Mouse (Mus musculus) lung, postnatal 0 days (tissue): ENCODE data around the gene Dgki. TPM values are rescaled to one million over a fixed set of nuclear protein-coding genes. Genes with fewer than 3 reads are reported as not detected.

Source experiments
- ATAC-seq: fragments of 200-750 bp; cut with Nextera tagmentation; 2 replicates; pipeline ENCODE4 v1.8.0; 2017; ENCODE audit warnings: moderate library complexity
- DNase-seq: peaks from one replicate; pipeline ENCODE4 v3.0.0-alpha.2; 2016; ENCODE audit warnings: low spot score
- H3K27ac ChIP-seq: fragments of 300-500 bp; sonication (generic); 2 replicates; pipeline ENCODE4 v1.5.1; 2014; ENCODE audit warnings: antibody characterized with exemption, mild to moderate bottlenecking, low read length, mixed read lengths
- H3K27me3 ChIP-seq: fragments of 300-500 bp; sonication (generic); replicated peaks from 2 replicates; pipeline ENCODE4 v1.6.1; 2014; ENCODE audit warnings: low read length, mixed read lengths; ENCODE audit not compliant: insufficient read depth
- H3K36me3 ChIP-seq: fragments of 300-500 bp; sonication (generic); 2 replicates; pipeline ENCODE4 v1.6.1; 2014; ENCODE audit warnings: low read length, mixed read lengths; ENCODE audit not compliant: insufficient read depth
- H3K4me1 ChIP-seq: fragments of 300-500 bp; sonication (generic); 2 replicates; pipeline ENCODE4 v1.6.1; 2014; ENCODE audit warnings: antibody characterized with exemption, low read depth, low read length, mixed read lengths; ENCODE audit not compliant: insufficient read depth
- H3K4me2 ChIP-seq: fragments of 300-500 bp; sonication (generic); replicated peaks from 2 replicates; pipeline ENCODE4 v1.6.1; 2014; ENCODE audit warnings: low read depth, mild to moderate bottlenecking, low read length, moderate library complexity, mixed read lengths
- H3K4me3 ChIP-seq: fragments of 300-500 bp; sonication (generic); 2 replicates; pipeline ENCODE4 v1.5.1; 2014; ENCODE audit warnings: low read depth, low read length
- H3K9ac ChIP-seq: fragments of 300-500 bp; sonication (generic); replicated peaks from 2 replicates; pipeline ENCODE4 v1.6.1; 2014; ENCODE audit warnings: low read depth, mild to moderate bottlenecking
- H3K9me3 ChIP-seq: fragments of 300-500 bp; sonication (generic); 2 replicates; pipeline ENCODE4 v1.6.1; 2016; ENCODE audit warnings: low read length, mixed read lengths
- CTCF ChIP-seq: IDR thresholded peaks from 2 replicates; pipeline ENCODE4 v1.5.1; 2016; ENCODE audit warnings: antibody characterized with exemption, mild to moderate bottlenecking
- EP300 ChIP-seq: IDR thresholded peaks from 2 replicates; pipeline ENCODE4 v1.6.1; 2016; ENCODE audit warnings: antibody characterized with exemption, mild to moderate bottlenecking, control low read depth
- WGBS: fragments of 180-500 bp; shearing (Covaris S2); extraction: QIAGEN DNeasy Blood & Tissue Kit; methylation state at CpG from one replicate; pipeline ENCODE4 v1.1.7; 2014; 5-methylcytosine and 5-hydroxymethylcytosine counted together
- polyA plus RNA-seq: library from polyadenylated mRNA; unstranded; fragments of >200 nt; fragmentation: Nextera tagmentation; extraction: Ambion mirVana; gene quantifications from 2 replicates; pipeline ENCODE4 v1.2.1, GENCODE M21; 2015

Gene Dgki
- polyA plus RNA-seq, 1 experiment from 2014 or later: 0.45 TPM

DNA sequence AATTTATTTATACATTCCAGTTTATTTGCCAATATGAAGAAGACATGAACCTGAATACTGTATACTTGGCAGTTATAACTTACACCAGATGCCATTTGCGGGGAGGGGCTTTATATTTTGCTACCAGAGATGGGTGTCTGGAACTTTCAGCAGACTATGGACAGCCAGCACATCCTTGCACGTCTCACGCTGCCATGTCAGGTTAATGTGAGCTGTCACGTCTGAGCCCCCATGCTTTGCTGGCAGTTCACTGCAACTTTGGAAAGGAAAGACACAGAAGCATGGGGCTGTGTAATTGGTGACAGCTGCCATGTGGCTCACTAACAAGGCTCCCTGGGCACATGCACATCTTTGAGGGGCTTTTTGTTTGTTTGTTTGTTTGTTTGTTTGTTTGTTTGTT lies 368.5 kb downstream of the Dgki start:
- WGBS: 61% methylated on average over 4 of the region's 4 CpGs
- H3K27ac ChIP-seq: no peak overlapping the region
- no peaks in the 10 kb centered on the region for H3K4me1 ChIP-seq
- ATAC-seq (no peak), DNase-seq (no peak)
- no peak overlapping the region for H3K9ac ChIP-seq
- no peaks in the 10 kb centered on the region for H3K27me3 ChIP-seq
- no peak for TF ChIP-seq EP300
- no peak for TF ChIP-seq CTCF
- H3K9me3 ChIP-seq: no peaks in the 10 kb centered on the region
- no peak overlapping the region for H3K4me2 ChIP-seq
- H3K36me3 ChIP-seq: no peaks in the 10 kb centered on the region
- no peak overlapping the region for H3K4me3 ChIP-seq

DNA sequence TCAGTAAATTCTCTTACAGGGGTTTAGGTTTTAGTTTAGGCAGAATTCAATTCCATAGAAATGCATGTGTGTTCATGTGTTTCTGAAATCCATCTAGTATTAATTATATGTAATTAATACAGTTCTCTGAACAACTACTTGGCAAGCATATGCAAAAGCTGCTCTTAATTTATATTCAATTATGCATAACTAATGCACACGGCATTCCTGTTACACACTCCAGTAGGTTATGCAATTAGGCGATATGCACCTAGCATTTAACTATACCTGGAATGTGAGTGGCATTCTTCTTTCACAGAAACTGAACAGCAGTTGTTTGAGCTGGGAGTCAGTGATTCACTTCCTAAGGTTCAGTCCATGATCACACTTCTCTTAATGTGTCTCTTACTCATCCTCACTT lies 370.2 kb downstream of the Dgki start:
- DNase-seq (no peak), ATAC-seq (no peak)
- Histone ChIP-seq H3K36me3 (no peaks in the 10 kb centered on the region), H3K9ac (no peak overlapping the region), H3K9me3 (no peaks in the 10 kb centered on the region), H3K4me1 (no peaks in the 10 kb centered on the region), H3K27ac (no peak overlapping the region), H3K4me3 (no peak overlapping the region), H3K4me2 (no peak overlapping the region), H3K27me3 (no peaks in the 10 kb centered on the region)
- TF ChIP-seq EP300 (no peak), CTCF (no peak)
- 81% methylated on average over 2 of the region's 2 CpGs for WGBS

DNA sequence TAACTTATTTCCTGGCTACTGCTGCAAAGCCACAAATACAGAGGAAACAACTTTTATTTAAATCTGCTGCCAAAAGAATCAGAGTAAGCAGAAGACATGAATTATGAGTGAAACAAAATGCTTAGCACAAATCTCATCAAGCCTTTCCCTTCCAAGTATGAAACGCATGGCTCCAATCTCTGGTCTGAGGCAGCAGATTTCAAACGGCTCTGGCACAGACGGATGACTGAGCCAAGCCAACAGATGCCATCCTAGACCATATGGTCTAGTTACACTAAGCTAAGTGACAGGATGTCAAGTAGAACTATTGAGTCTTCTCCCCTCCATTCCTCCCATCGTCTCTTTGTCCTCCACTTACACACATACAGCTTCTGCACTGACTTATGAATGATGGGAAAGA lies 373.5 kb downstream of the Dgki start:
- TF ChIP-seq EP300 (no peak), CTCF (no peak)
- no peak overlapping the region for H3K27ac ChIP-seq
- no peaks in the 10 kb centered on the region for H3K36me3 ChIP-seq
- ATAC-seq (no peak), DNase-seq (no peak)
- no peak overlapping the region for H3K9ac ChIP-seq
- no peak overlapping the region for H3K4me3 ChIP-seq
- no peaks in the 10 kb centered on the region for H3K9me3 ChIP-seq
- H3K4me1 ChIP-seq: no peaks in the 10 kb centered on the region
- no peak overlapping the region for H3K4me2 ChIP-seq
- 62% methylated on average over 4 of the region's 4 CpGs for WGBS
- no peaks in the 10 kb centered on the region for H3K27me3 ChIP-seq

DNA sequence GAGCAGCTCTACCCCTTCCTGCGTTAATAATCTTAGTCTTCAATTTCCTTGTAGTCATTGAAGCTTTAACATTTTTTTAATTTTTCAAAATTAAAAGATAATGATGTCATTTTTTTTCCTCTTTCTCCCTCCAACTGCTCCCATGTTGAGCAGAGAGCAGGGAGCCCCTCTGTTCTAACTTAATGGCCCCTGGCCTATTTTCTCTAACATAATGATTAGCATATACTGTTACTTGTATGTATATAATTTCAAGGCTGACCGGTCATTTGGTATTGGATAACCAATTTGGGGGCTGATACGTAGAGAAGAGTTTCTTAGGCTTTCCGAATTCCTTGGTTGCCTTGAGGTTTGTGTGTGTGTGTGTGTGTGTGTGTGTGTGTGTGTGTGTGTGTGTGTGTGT lies 378.0 kb downstream of the Dgki start:
- no peak for DNase-seq
- no peak overlapping the region for H3K4me3 ChIP-seq
- no peak overlapping the region for H3K9ac ChIP-seq
- H3K4me1 ChIP-seq: no peaks in the 10 kb centered on the region
- no peak overlapping the region for H3K4me2 ChIP-seq
- ATAC-seq: no peak
- H3K27ac ChIP-seq: no peak overlapping the region
- 87% methylated on average over 4 of the region's 4 CpGs for WGBS
- no peaks in the 10 kb centered on the region for H3K36me3 ChIP-seq
- H3K9me3 ChIP-seq: no peaks in the 10 kb centered on the region
- TF ChIP-seq EP300 (no peak), CTCF (no peak)
- no peaks in the 10 kb centered on the region for H3K27me3 ChIP-seq

DNA sequence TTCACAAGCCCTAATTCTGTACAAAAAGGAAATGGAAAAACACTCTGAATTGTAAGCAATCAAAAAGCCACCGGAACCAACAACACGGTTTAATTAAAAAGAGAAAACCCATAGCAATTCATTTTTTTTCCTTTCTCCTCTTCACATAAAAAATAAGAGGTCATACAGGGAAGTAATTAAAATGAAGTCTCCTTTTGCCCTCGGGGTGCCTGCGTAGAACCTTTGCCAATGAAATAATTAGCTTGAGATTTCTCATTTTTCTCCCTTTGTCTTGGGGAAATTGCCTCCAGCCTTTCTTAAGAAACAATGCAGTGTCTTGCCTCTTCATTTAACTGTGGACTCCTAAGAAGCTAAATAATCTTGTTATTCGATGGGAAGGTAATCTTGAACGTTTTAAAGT lies 388.4 kb downstream of the Dgki start:
- Histone ChIP-seq H3K27ac (no peak overlapping the region), H3K9ac (no peak overlapping the region), H3K4me1 (no peaks in the 10 kb centered on the region), H3K36me3 (no peaks in the 10 kb centered on the region), H3K27me3 (no peaks in the 10 kb centered on the region), H3K4me3 (no peak overlapping the region), H3K9me3 (no peaks in the 10 kb centered on the region), H3K4me2 (no peak overlapping the region)
- TF ChIP-seq EP300 (no peak), CTCF (no peak)
- DNase-seq: no peak
- no peak for ATAC-seq
- WGBS: 74% methylated on average over 6 of the region's 6 CpGs

DNA sequence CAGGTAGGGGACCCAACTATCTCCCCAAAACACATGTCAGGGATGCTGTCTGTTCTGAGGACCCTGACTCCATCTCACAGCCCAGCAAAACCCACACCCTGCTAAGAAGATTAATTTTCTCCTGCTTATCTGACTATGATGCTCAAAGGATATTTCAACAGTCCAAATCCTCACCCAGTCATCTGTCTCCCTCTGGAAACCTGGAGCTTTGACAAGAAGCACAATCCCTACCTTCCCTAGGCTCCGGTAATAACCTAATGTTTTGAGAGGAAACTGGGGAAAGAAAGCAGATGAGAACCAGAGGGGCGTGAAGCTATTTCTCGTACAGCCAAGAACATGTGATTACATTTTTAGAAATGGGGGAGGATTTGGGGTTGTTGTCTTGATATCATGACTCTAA lies 392.8 kb downstream of the Dgki start:
- Histone ChIP-seq H3K27ac (no peak overlapping the region), H3K9ac (no peak overlapping the region), H3K4me1 (no peaks in the 10 kb centered on the region), H3K9me3 (no peaks in the 10 kb centered on the region), H3K27me3 (no peaks in the 10 kb centered on the region), H3K36me3 (no peaks in the 10 kb centered on the region), H3K4me3 (no peak overlapping the region), H3K4me2 (no peak overlapping the region)
- WGBS: 84% methylated on average over 3 of the region's 3 CpGs
- TF ChIP-seq CTCF: no peak
- TF ChIP-seq EP300: no peak
- no peak for ATAC-seq
- no peak for DNase-seq

DNA sequence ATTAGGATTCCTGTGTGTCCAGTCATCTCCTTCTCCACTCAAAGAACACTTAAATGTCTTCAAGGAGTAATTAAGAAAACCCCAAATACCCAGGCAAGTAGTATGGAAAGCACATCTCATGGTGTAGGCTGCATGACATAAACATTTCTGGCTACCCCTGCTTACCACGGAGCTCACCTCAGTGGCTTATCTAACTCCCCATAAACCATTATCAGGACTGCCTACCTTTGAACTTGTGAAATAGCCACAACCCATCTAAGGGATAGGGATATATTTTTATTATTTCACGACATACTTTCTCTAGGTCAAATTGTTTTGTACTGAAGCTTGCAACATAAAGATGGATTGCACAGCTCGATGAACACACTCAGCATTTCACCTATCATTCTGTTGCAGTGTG lies 394.0 kb downstream of the Dgki start:
- WGBS: 71% methylated on average over 3 of the region's 3 CpGs
- ATAC-seq: no peak

More for the DNA sequence above, 394.0 kb downstream of the Dgki start:
- no peaks in the 10 kb centered on the region for H3K9me3 ChIP-seq
- no peaks in the 10 kb centered on the region for H3K36me3 ChIP-seq
- H3K27me3 ChIP-seq: no peaks in the 10 kb centered on the region
- H3K4me2 ChIP-seq: no peak overlapping the region
- H3K4me1 ChIP-seq: no peaks in the 10 kb centered on the region
- TF ChIP-seq CTCF: no peak
- no peak for TF ChIP-seq EP300
- no peak overlapping the region for H3K4me3 ChIP-seq
- H3K9ac ChIP-seq: no peak overlapping the region
- no peak for DNase-seq
- no peak overlapping the region for H3K27ac ChIP-seq
